Mouse (Mus musculus): Measurements from ENCODE around the gene Fcgr2b. TPM values are rescaled to one million over a fixed set of nuclear protein-coding genes. Genes with fewer than 3 reads are reported as not detected.

Gene Fcgr2b
- 0.27 and 0.76 TPM in 2 replicates for polyA plus RNA-seq (2015; fragmentation: Nextera tagmentation; extraction: Ambion mirVana)

- Histone ChIP-seq H3K4me2 (no peak within 1 kb of the TSS), H3K36me3 (no peaks in the 10 kb centered on the region), H3K9ac (no peak within 1 kb of the TSS), H3K9me3 (no peaks in the 10 kb centered on the region), H3K4me3 (no peak within 1 kb of the TSS), H3K27me3 (replicated peaks) (peaks cover 9% of the 10 kb centered on the region; the same call in 1 of the 2 replicates), H3K27ac (replicated peaks) (no peak within 1 kb of the TSS), H3K4me1 (no peaks in the 10 kb centered on the region)
- 80% methylated on average over 5 of the region's 5 CpGs for WGBS
- no peak for ATAC-seq (ENCODE audit: extremely low read depth, insufficient number of reproducible peaks, low FRiP score, low TSS enrichment)
Observed at GRCm38 (mm10) chr1:170976447-170976846, at the start of gene Fcgr2b. Gene Fcgr2b (minus strand): TSS chr1:170976547.

GRCm38 (mm10) chr1:171019311-171019950 lies 43.1 kb upstream of the Fcgr2b start:
- H3K9me3 ChIP-seq, result no peaks in the 10 kb centered on the region
- ATAC-seq (ENCODE audit: extremely low read depth, insufficient number of reproducible peaks, low FRiP score, low TSS enrichment), result no peak
- H3K4me1 ChIP-seq, result no peaks in the 10 kb centered on the region
- no peak overlapping the region for H3K9ac ChIP-seq
- 69% methylated on average over 7 of the region's 7 CpGs for WGBS
- no peak overlapping the region for H3K4me2 ChIP-seq
- no peaks in the 10 kb centered on the region; the same call in 1 of the 2 replicates for H3K27me3 ChIP-seq (replicated peaks)
- H3K36me3 ChIP-seq, result no peaks in the 10 kb centered on the region
- no peak overlapping the region for H3K27ac ChIP-seq (replicated peaks)
- no peak overlapping the region for H3K4me3 ChIP-seq

- no peak within 1 kb of the TSS for H3K4me2 ChIP-seq
- WGBS, result 71% methylated on average over 2 of the region's 2 CpGs
- no peaks in the 10 kb centered on the region for H3K36me3 ChIP-seq
- no peak for ATAC-seq (ENCODE audit: extremely low read depth, insufficient number of reproducible peaks, low FRiP score, low TSS enrichment)
- H3K27ac ChIP-seq (replicated peaks), result no peak within 1 kb of the TSS
- H3K9me3 ChIP-seq, result no peaks in the 10 kb centered on the region
- H3K27me3 ChIP-seq (replicated peaks), result no peaks in the 10 kb centered on the region; the same call in 1 of the 2 replicates
- H3K4me3 ChIP-seq, result no peak within 1 kb of the TSS
- H3K9ac ChIP-seq, result no peak within 1 kb of the TSS
- H3K4me1 ChIP-seq, result no peaks in the 10 kb centered on the region
Observed at GRCm38 (mm10) chr1:171018737-171019136, 42.4 kb upstream of the Fcgr2b start, which contains the start of gene Fcgr4. Gene Fcgr4 (plus strand): TSS chr1:171018920.

- no peak for ATAC-seq (ENCODE audit: extremely low read depth, insufficient number of reproducible peaks, low FRiP score, low TSS enrichment)
- Histone ChIP-seq H3K27ac (replicated peaks) (no peak overlapping the region), H3K9ac (no peak overlapping the region), H3K4me3 (no peak overlapping the region), H3K4me1 (no peaks in the 10 kb centered on the region), H3K36me3 (no peaks in the 10 kb centered on the region), H3K27me3 (replicated peaks) (no peaks in the 10 kb centered on the region; the same call in 1 of the 2 replicates), H3K9me3 (no peaks in the 10 kb centered on the region), H3K4me2 (no peak overlapping the region)
- WGBS, result 36% methylated on average over 6 of the region's 6 CpGs
Observed at GRCm38 (mm10) chr1:171017468-171018158, 41.3 kb upstream of the Fcgr2b start.

GRCm38 (mm10) chr1:171016676-171017356 lies 40.5 kb upstream of the Fcgr2b start:
- Histone ChIP-seq H3K4me2 (no peak overlapping the region), H3K4me3 (no peak overlapping the region), H3K4me1 (no peaks in the 10 kb centered on the region), H3K9me3 (no peaks in the 10 kb centered on the region), H3K9ac (no peak overlapping the region), H3K27ac (replicated peaks) (no peak overlapping the region), H3K36me3 (no peaks in the 10 kb centered on the region), H3K27me3 (replicated peaks) (no peaks in the 10 kb centered on the region; the same call in 1 of the 2 replicates)
- ATAC-seq (ENCODE audit: extremely low read depth, insufficient number of reproducible peaks, low FRiP score, low TSS enrichment), result no peak
- 58% methylated on average over 6 of the region's 6 CpGs for WGBS

GRCm38 (mm10) chr1:171011733-171012132 lies 35.4 kb upstream of the Fcgr2b start:
- Histone ChIP-seq H3K36me3 (no peaks in the 10 kb centered on the region), H3K4me1 (no peaks in the 10 kb centered on the region), H3K4me2 (no peak overlapping the region), H3K27ac (replicated peaks) (no peak overlapping the region), H3K27me3 (replicated peaks) (no peaks in the 10 kb centered on the region; the same call in 1 of the 2 replicates), H3K9ac (no peak overlapping the region), H3K9me3 (0 out of 2 replicates have a peak, but pooled peaks cover 4% of the 10 kb centered on the region), H3K4me3 (no peak overlapping the region)
- WGBS, result 75% methylated on average over 4 of the region's 4 CpGs
- ATAC-seq (ENCODE audit: extremely low read depth, insufficient number of reproducible peaks, low FRiP score, low TSS enrichment), result no peak

- Histone ChIP-seq H3K36me3 (no peaks in the 10 kb centered on the region), H3K4me1 (no peaks in the 10 kb centered on the region), H3K4me3 (no peak overlapping the region), H3K9ac (no peak overlapping the region), H3K27me3 (replicated peaks) (no peaks in the 10 kb centered on the region), H3K9me3 (0 out of 2 replicates have a peak, but pooled peaks cover 4% of the 10 kb centered on the region), H3K4me2 (no peak overlapping the region), H3K27ac (replicated peaks) (no peak overlapping the region)
- WGBS, result 77% methylated on average over 2 of the region's 2 CpGs
- ATAC-seq (ENCODE audit: extremely low read depth, insufficient number of reproducible peaks, low FRiP score, low TSS enrichment), result no peak
Observed at GRCm38 (mm10) chr1:171006905-171007304, 30.6 kb upstream of the Fcgr2b start.

- WGBS, result 76% methylated on average over 4 of the region's 4 CpGs
- Histone ChIP-seq H3K9me3 (0 out of 2 replicates have a peak, but pooled peaks cover 4% of the 10 kb centered on the region), H3K27ac (replicated peaks) (no peak overlapping the region), H3K36me3 (no peaks in the 10 kb centered on the region), H3K9ac (no peak overlapping the region), H3K27me3 (replicated peaks) (no peaks in the 10 kb centered on the region), H3K4me2 (no peak overlapping the region), H3K4me3 (no peak overlapping the region), H3K4me1 (no peaks in the 10 kb centered on the region)
- ATAC-seq (ENCODE audit: extremely low read depth, insufficient number of reproducible peaks, low FRiP score, low TSS enrichment), result no peak
Observed at GRCm38 (mm10) chr1:171006335-171006734, 30.0 kb upstream of the Fcgr2b start.

- no peak for ATAC-seq (ENCODE audit: extremely low read depth, insufficient number of reproducible peaks, low FRiP score, low TSS enrichment)
- H3K36me3 ChIP-seq, result no peaks in the 10 kb centered on the region
- 0 out of 2 replicates have a peak, but pooled peaks cover 4% of the 10 kb centered on the region for H3K9me3 ChIP-seq
- no peaks in the 10 kb centered on the region for H3K4me1 ChIP-seq
- H3K4me3 ChIP-seq, result no peak overlapping the region
- no peak overlapping the region for H3K27ac ChIP-seq (replicated peaks)
- no peak overlapping the region for H3K4me2 ChIP-seq
- H3K9ac ChIP-seq, result no peak overlapping the region
- H3K27me3 ChIP-seq (replicated peaks), result no peaks in the 10 kb centered on the region
Observed at GRCm38 (mm10) chr1:171005586-171005985, 29.2 kb upstream of the Fcgr2b start.

GRCm38 (mm10) chr1:171005081-171005480 lies 28.7 kb upstream of the Fcgr2b start:
- Histone ChIP-seq H3K27me3 (replicated peaks) (no peaks in the 10 kb centered on the region), H3K4me1 (no peaks in the 10 kb centered on the region), H3K4me2 (no peak overlapping the region), H3K9me3 (0 out of 2 replicates have a peak, but pooled peaks cover 4% of the 10 kb centered on the region), H3K36me3 (no peaks in the 10 kb centered on the region), H3K27ac (replicated peaks) (no peak overlapping the region), H3K4me3 (no peak overlapping the region), H3K9ac (no peak overlapping the region)
- no peak for ATAC-seq (ENCODE audit: extremely low read depth, insufficient number of reproducible peaks, low FRiP score, low TSS enrichment)
- 61% methylated on average over 6 of the region's 6 CpGs for WGBS

GRCm38 (mm10) chr1:170999811-171000210 lies 23.5 kb upstream of the Fcgr2b start:
- Histone ChIP-seq H3K9me3 (no peaks in the 10 kb centered on the region), H3K27me3 (replicated peaks) (peaks cover 20% of the 10 kb centered on the region), H3K4me3 (no peak overlapping the region), H3K27ac (replicated peaks) (no peak overlapping the region), H3K9ac (no peak overlapping the region), H3K4me1 (no peaks in the 10 kb centered on the region), H3K4me2 (no peak overlapping the region), H3K36me3 (no peaks in the 10 kb centered on the region)
- ATAC-seq (ENCODE audit: extremely low read depth, insufficient number of reproducible peaks, low FRiP score, low TSS enrichment), result no peak
